Mouse (Mus musculus) forebrain, embryonic 12.5 days (tissue): ENCODE data around the gene Nme2. TPM values are rescaled to one million over a fixed set of nuclear protein-coding genes. Genes with fewer than 3 reads are reported as not detected.

Source experiments
- ATAC-seq: fragments of 200-750 bp; cut with Nextera tagmentation; 2 replicates; pipeline ENCODE4 v1.8.0; 2017; ENCODE audit warnings: moderate TSS enrichment; ENCODE audit not compliant: low FRiP score
- H3K27ac ChIP-seq: fragments of 300-500 bp; sonication (generic); 2 replicates; pipeline ENCODE4 v1.5.1; 2016; ENCODE audit warnings: mild to moderate bottlenecking
- H3K27me3 ChIP-seq: fragments of 300-500 bp; sonication (generic); 2 replicates; pipeline ENCODE4 v1.6.1; 2016; ENCODE audit warnings: mild to moderate bottlenecking
- H3K36me3 ChIP-seq: fragments of 300-500 bp; sonication (generic); replicated peaks from 2 replicates; pipeline ENCODE4 v1.6.1; 2016; ENCODE audit warnings: mild to moderate bottlenecking
- H3K4me1 ChIP-seq: fragments of 300-500 bp; sonication (generic); 2 replicates; pipeline ENCODE4 v1.6.1; 2016
- H3K4me2 ChIP-seq: fragments of 300-500 bp; sonication (generic); 2 replicates; pipeline ENCODE4 v1.6.1; 2016; ENCODE audit warnings: mild to moderate bottlenecking, moderate library complexity
- H3K4me3 ChIP-seq: fragments of 300-500 bp; sonication (generic); replicated peaks from 2 replicates; pipeline ENCODE4 v1.5.1; 2016; ENCODE audit warnings: mild to moderate bottlenecking
- H3K9ac ChIP-seq: fragments of 300-500 bp; sonication (generic); 2 replicates; pipeline ENCODE4 v1.6.1; 2016; ENCODE audit warnings: mild to moderate bottlenecking
- H3K9me3 ChIP-seq: fragments of 300-500 bp; sonication (generic); 2 replicates; pipeline ENCODE4 v1.6.1; 2016
- WGBS: fragments of 180-500 bp; shearing (Covaris S2); methylation state at CpG from one replicate; pipeline ENCODE4 v1.1.7; 2016; 5-methylcytosine and 5-hydroxymethylcytosine counted together
- polyA plus RNA-seq: library from polyadenylated mRNA; unstranded; fragments of >200 nt; fragmentation: Nextera tagmentation; extraction: Ambion mirVana; gene quantifications from 2 replicates; pipeline ENCODE4 v1.2.1, GENCODE M21; 2016

Gene Nme2
- polyA plus RNA-seq, 1 experiment from 2014 or later, result 127 TPM

- Histone ChIP-seq H3K4me1 (no peaks in the 10 kb centered on the region), H3K36me3 (no peaks in the 10 kb centered on the region), H3K27me3 (no peaks in the 10 kb centered on the region), H3K27ac (no peak overlapping the region), H3K9ac (no peak overlapping the region), H3K9me3 (no peaks in the 10 kb centered on the region), H3K4me3 (no peak overlapping the region), H3K4me2 (no peak overlapping the region)
- no peak for ATAC-seq
These were observed 30.2 kb upstream of the Nme2 start for GRCm38 (mm10) chr11:93986298-93986697.

GRCm38 (mm10) chr11:93985265-93985664, 29.2 kb upstream of the Nme2 start:
- 89% methylated on average over 5 of the region's 5 CpGs for WGBS
- H3K4me2 ChIP-seq, result no peak overlapping the region
- no peaks in the 10 kb centered on the region for H3K27me3 ChIP-seq
- H3K9ac ChIP-seq, result no peak overlapping the region
- H3K4me3 ChIP-seq, result no peak overlapping the region
- no peaks in the 10 kb centered on the region for H3K36me3 ChIP-seq
- no peak overlapping the region for H3K27ac ChIP-seq
- H3K9me3 ChIP-seq, result no peaks in the 10 kb centered on the region
- no peaks in the 10 kb centered on the region for H3K4me1 ChIP-seq
- ATAC-seq, result no peak

- H3K9ac ChIP-seq, result no peak overlapping the region
- no peak overlapping the region for H3K27ac ChIP-seq
- ATAC-seq, result no peak
- H3K4me2 ChIP-seq, result no peak overlapping the region
- no peaks in the 10 kb centered on the region for H3K36me3 ChIP-seq
- no peaks in the 10 kb centered on the region for H3K9me3 ChIP-seq
- no peaks in the 10 kb centered on the region for H3K27me3 ChIP-seq
- WGBS, result 93% methylated on average over 3 of the region's 3 CpGs
- no peak overlapping the region for H3K4me3 ChIP-seq
- no peaks in the 10 kb centered on the region for H3K4me1 ChIP-seq
These were observed 28.6 kb upstream of the Nme2 start for GRCm38 (mm10) chr11:93984619-93985018.

- no peak for ATAC-seq
- no peaks in the 10 kb centered on the region for H3K9me3 ChIP-seq
- no peaks in the 10 kb centered on the region for H3K4me1 ChIP-seq
- no peaks in the 10 kb centered on the region for H3K36me3 ChIP-seq
- no peak overlapping the region for H3K4me2 ChIP-seq
- H3K27ac ChIP-seq, result no peak overlapping the region
- WGBS, result 62% methylated on average over 6 of the region's 6 CpGs
- H3K27me3 ChIP-seq, result no peaks in the 10 kb centered on the region
- H3K4me3 ChIP-seq, result no peak overlapping the region
- no peak overlapping the region for H3K9ac ChIP-seq
These were observed 23.5 kb upstream of the Nme2 start for GRCm38 (mm10) chr11:93979502-93980049.

GRCm38 (mm10) chr11:93972951-93973350, 16.9 kb upstream of the Nme2 start:
- H3K27ac ChIP-seq, result no peak overlapping the region
- H3K9ac ChIP-seq, result no peak overlapping the region
- no peak for ATAC-seq
- peaks cover 10% of the 10 kb centered on the region; the same call in 1 of the 2 replicates for H3K4me1 ChIP-seq
- H3K36me3 ChIP-seq, result no peaks in the 10 kb centered on the region
- no peaks in the 10 kb centered on the region for H3K9me3 ChIP-seq
- H3K4me2 ChIP-seq, result no peak overlapping the region
- H3K27me3 ChIP-seq, result no peaks in the 10 kb centered on the region
- whole genome bisulfite sequencing, result 90% methylated on average over 5 of the region's 5 CpGs
- H3K4me3 ChIP-seq, result no peak overlapping the region

GRCm38 (mm10) chr11:93969799-93970198, 13.7 kb upstream of the Nme2 start:
- no peak overlapping the region for H3K27ac ChIP-seq
- 70% methylated on average over 1 of the region's 1 CpGs for WGBS
- H3K4me1 ChIP-seq, result peaks cover 19% of the 10 kb centered on the region
- peaks cover 14% of the 10 kb centered on the region for H3K36me3 ChIP-seq
- no peaks in the 10 kb centered on the region for H3K9me3 ChIP-seq
- no peak overlapping the region for H3K9ac ChIP-seq
- ATAC-seq, result no peak
- no peaks in the 10 kb centered on the region for H3K27me3 ChIP-seq
- H3K4me2 ChIP-seq, result no peak overlapping the region
- no peak overlapping the region for H3K4me3 ChIP-seq

GRCm38 (mm10) chr11:93969171-93969570, 13.1 kb upstream of the Nme2 start:
- Histone ChIP-seq H3K36me3 (peaks cover 20% of the 10 kb centered on the region), H3K9ac (no peak overlapping the region), H3K9me3 (no peaks in the 10 kb centered on the region), H3K27me3 (no peaks in the 10 kb centered on the region), H3K4me1 (peaks cover 19% of the 10 kb centered on the region), H3K4me3 (no peak overlapping the region), H3K27ac (no peak overlapping the region), H3K4me2 (peak overlapping the region; percentile 69; the same call in 1 of the 2 replicates)
- 94% methylated on average over 6 of the region's 6 CpGs for WGBS
- ATAC-seq, result no peak

- ATAC-seq, result peak; percentile 17
- Histone ChIP-seq H3K4me2 (peak overlapping the region; percentile 69), H3K27me3 (no peaks in the 10 kb centered on the region), H3K9me3 (no peaks in the 10 kb centered on the region), H3K27ac (no peak overlapping the region), H3K36me3 (peaks cover 24% of the 10 kb centered on the region), H3K4me1 (peaks cover 19% of the 10 kb centered on the region), H3K9ac (no peak overlapping the region), H3K4me3 (peak overlapping the region; percentile 79)
- WGBS, result 51% methylated on average over 6 of the region's 6 CpGs
These were observed 12.7 kb upstream of the Nme2 start for GRCm38 (mm10) chr11:93968848-93969128.

- peak within 1 kb of the TSS; percentile 79 for H3K4me3 ChIP-seq
- no peaks in the 10 kb centered on the region for H3K27me3 ChIP-seq
These were observed 12.2 kb upstream of the Nme2 start, which contains the start of the genes Gm20390 and Nme1 for GRCm38 (mm10) chr11:93968005-93968847. Gm20390 (minus strand) TSS chr11:93968293. Nme1 (minus strand) TSS chr11:93968521.

GRCm38 (mm10) chr11:93967381-93967780, 11.3 kb upstream of the Nme2 start:
- 5% methylated on average over 11 of the region's 11 CpGs for WGBS
- H3K27me3 ChIP-seq, result no peaks in the 10 kb centered on the region

More at GRCm38 (mm10) chr11:93968005-93968847, 12.2 kb upstream of the Nme2 start, which contains the start of the genes Gm20390 and Nme1:
- Histone ChIP-seq H3K9me3 (no peaks in the 10 kb centered on the region), H3K9ac (peak within 1 kb of the TSS; percentile 81), H3K27ac (peak within 1 kb of the TSS; percentile 75), H3K4me1 (peaks cover 19% of the 10 kb centered on the region), H3K36me3 (peaks cover 30% of the 10 kb centered on the region), H3K4me2 (peak within 1 kb of the TSS; percentile 69)
- peak; percentile 97 for ATAC-seq
- WGBS, result under 1% methylated on average over 40 of the region's 40 CpGs

GRCm38 (mm10) chr11:93965391-93965790, 9.3 kb upstream of the Nme2 start:
- H3K9ac ChIP-seq, result no peak overlapping the region
- H3K36me3 ChIP-seq, result peaks cover 56% of the 10 kb centered on the region
- H3K4me1 ChIP-seq, result peaks cover 19% of the 10 kb centered on the region
- H3K4me3 ChIP-seq, result no peak overlapping the region
- no peak for ATAC-seq
- no peak overlapping the region for H3K27ac ChIP-seq
- no peak overlapping the region for H3K4me2 ChIP-seq
- no peaks in the 10 kb centered on the region for H3K9me3 ChIP-seq
- no peaks in the 10 kb centered on the region for H3K27me3 ChIP-seq
- 97% methylated on average over 6 of the region's 6 CpGs for WGBS

More at GRCm38 (mm10) chr11:93967381-93967780, 11.3 kb upstream of the Nme2 start:
- peaks cover 19% of the 10 kb centered on the region for H3K4me1 ChIP-seq
- peak overlapping the region; percentile 81 for H3K9ac ChIP-seq
- peak overlapping the region; percentile 79 for H3K4me3 ChIP-seq
- no peaks in the 10 kb centered on the region for H3K9me3 ChIP-seq
- peaks cover 38% of the 10 kb centered on the region for H3K36me3 ChIP-seq
- H3K27ac ChIP-seq, result peak overlapping the region; percentile 75
- ATAC-seq, result no peak; the same call in 1 of the 2 replicates
- peak overlapping the region; percentile 69 for H3K4me2 ChIP-seq

GRCm38 (mm10) chr11:93963013-93963412, 7.0 kb upstream of the Nme2 start:
- ATAC-seq, result no peak
- H3K4me3 ChIP-seq, result no peak overlapping the region
- no peak overlapping the region for H3K9ac ChIP-seq
- no peak overlapping the region for H3K4me2 ChIP-seq
- peaks cover 79% of the 10 kb centered on the region for H3K36me3 ChIP-seq
- WGBS, result 89% methylated on average over 4 of the region's 4 CpGs
- H3K27ac ChIP-seq, result no peak overlapping the region
- H3K27me3 ChIP-seq, result no peaks in the 10 kb centered on the region
- H3K9me3 ChIP-seq, result no peaks in the 10 kb centered on the region
- H3K4me1 ChIP-seq, result peaks cover 9% of the 10 kb centered on the region

GRCm38 (mm10) chr11:93961482-93961881, 5.4 kb upstream of the Nme2 start:
- no peak overlapping the region for H3K4me2 ChIP-seq
- no peak overlapping the region for H3K9ac ChIP-seq
- H3K27ac ChIP-seq, result no peak overlapping the region
- H3K4me1 ChIP-seq, result peaks cover 2% of the 10 kb centered on the region
- ATAC-seq, result no peak
- no peaks in the 10 kb centered on the region for H3K27me3 ChIP-seq
- H3K36me3 ChIP-seq, result peaks cover 87% of the 10 kb centered on the region
- no peak overlapping the region for H3K4me3 ChIP-seq
- WGBS, result 91% methylated on average over 6 of the region's 6 CpGs
- no peaks in the 10 kb centered on the region for H3K9me3 ChIP-seq
